Mouse (Mus musculus) liver, postnatal 0 days (tissue): ENCODE results near the gene Golim4. TPM values are rescaled to one million over a fixed set of nuclear protein-coding genes. Genes with fewer than 3 reads are reported as not detected.
"Not testable (repeated sequence)": the region's sequence is repeated elsewhere in the genome, so short reads cannot be mapped to it uniquely, and the experiment has no call there.

Experiments used
- ATAC-seq: fragments of 200-750 bp; cut with Nextera tagmentation; 2 replicates; pipeline ENCODE4 v1.8.0; 2017; ENCODE audit warnings: mild to moderate bottlenecking, moderate library complexity
- DNase-seq: peaks from one replicate; pipeline ENCODE4 v3.0.0-alpha.2; 2016
- H3K27ac ChIP-seq: fragments of 300-500 bp; sonication (generic); 2 replicates; pipeline ENCODE4 v1.5.1; 2014; ENCODE audit warnings: antibody characterized with exemption, moderate library complexity, mild to moderate bottlenecking, low read depth
- H3K27me3 ChIP-seq: fragments of 300-500 bp; sonication (generic); 2 replicates; pipeline ENCODE4 v1.6.1; 2014; ENCODE audit warnings: low read length, control low read depth, mixed read lengths; ENCODE audit not compliant: insufficient read depth
- H3K36me3 ChIP-seq: fragments of 300-500 bp; sonication (generic); replicated peaks from 2 replicates; pipeline ENCODE4 v1.6.1; 2014; ENCODE audit warnings: mild to moderate bottlenecking, control low read depth, low read length, moderate library complexity, mixed read lengths; ENCODE audit not compliant: insufficient read depth
- H3K4me1 ChIP-seq: fragments of 300-500 bp; sonication (generic); 2 replicates; pipeline ENCODE4 v1.6.1; 2014; ENCODE audit warnings: antibody characterized with exemption, mild to moderate bottlenecking, control low read depth; ENCODE audit not compliant: insufficient read depth
- H3K4me2 ChIP-seq: fragments of 300-500 bp; sonication (generic); 2 replicates; pipeline ENCODE4 v1.6.1; 2014; ENCODE audit warnings: low read depth, mild to moderate bottlenecking, low read length, moderate library complexity, mixed read lengths
- H3K4me3 ChIP-seq: fragments of 300-500 bp; sonication (generic); 2 replicates; pipeline ENCODE4 v1.5.1; 2014; ENCODE audit warnings: low read depth, low read length
- H3K9ac ChIP-seq: fragments of 300-500 bp; sonication (generic); replicated peaks from 2 replicates; pipeline ENCODE4 v1.6.1; 2014; ENCODE audit warnings: mild to moderate bottlenecking, moderate library complexity
- H3K9me3 ChIP-seq: fragments of 300-500 bp; sonication (generic); 2 replicates; pipeline ENCODE4 v1.6.1; 2016; ENCODE audit warnings: mild to moderate bottlenecking, control low read depth, low read length, mixed read lengths
- CTCF ChIP-seq: sonication (generic); IDR thresholded peaks from 2 replicates; pipeline ENCODE4 v1.5.1; 2016; ENCODE audit warnings: antibody characterized with exemption, low read depth
- EP300 ChIP-seq: IDR thresholded peaks from 2 replicates; pipeline ENCODE4 v1.6.1; 2016; ENCODE audit warnings: antibody characterized with exemption, low read depth, mild to moderate bottlenecking
- WGBS: fragments of 180-500 bp; shearing (Covaris S2); extraction: QIAGEN DNeasy Blood & Tissue Kit; methylation state at CpG from one replicate; pipeline ENCODE4 v1.1.7; 2014; ENCODE audit not compliant: insufficient replicate concordance; 5-methylcytosine and 5-hydroxymethylcytosine counted together
- polyA plus RNA-seq: library from polyadenylated mRNA; unstranded; fragments of >200 nt; fragmentation: Nextera tagmentation; extraction: Ambion mirVana; gene quantifications from 2 replicates; pipeline ENCODE4 v1.2.1, GENCODE M21; 2015

Gene Golim4
- polyA plus RNA-seq = 24.7 and 29.1 TPM in 2 replicates

DNA sequence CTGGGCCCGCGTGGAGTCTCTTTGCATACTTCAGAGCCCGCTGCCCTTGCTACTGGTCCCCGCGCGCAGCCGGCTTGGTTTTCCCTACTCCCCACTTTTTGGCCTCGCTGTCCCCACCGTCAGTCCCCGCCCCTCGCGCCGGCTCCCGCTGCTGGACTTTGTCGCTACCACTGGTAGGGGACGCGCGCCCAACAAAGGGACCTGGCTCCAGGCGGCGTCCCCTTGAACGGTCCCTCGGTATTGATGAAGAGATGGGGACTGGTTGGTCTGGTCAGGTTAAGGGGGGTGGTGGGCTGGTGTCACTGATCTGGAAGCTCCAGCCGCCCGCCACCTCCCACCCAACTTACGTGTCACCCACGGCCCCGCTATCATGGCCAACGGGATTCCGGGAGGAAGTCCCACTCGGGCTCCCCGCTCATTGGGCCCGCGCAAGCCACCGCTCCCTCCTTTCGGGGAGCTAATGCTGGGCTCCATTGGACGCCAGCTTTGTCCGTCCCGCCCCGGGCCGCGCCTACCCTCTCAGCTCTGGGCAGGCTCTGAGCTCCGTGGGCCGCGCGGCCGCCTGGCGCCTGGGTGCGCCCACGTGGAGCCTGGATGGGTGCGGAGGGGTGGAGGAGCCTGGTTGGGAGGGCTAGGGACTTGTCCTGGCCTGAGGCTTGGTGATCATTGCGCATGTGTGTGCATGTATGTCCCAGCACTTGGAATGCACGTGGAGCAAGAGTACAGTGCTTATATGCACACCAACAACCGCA is at the start of gene Golim4:
TSS of gene Golim4 (minus strand) at position 399 of the 752 bp plus-strand sequence.
- peak within 1 kb of the TSS; percentile 69 for H3K4me3 ChIP-seq
- no peaks in the 10 kb centered on the region for H3K27me3 ChIP-seq
- no peaks in the 10 kb centered on the region for H3K36me3 ChIP-seq
- peak within 1 kb of the TSS; percentile 90 for H3K9ac ChIP-seq
- peak within 1 kb of the TSS; percentile 95 for H3K27ac ChIP-seq
- TF ChIP-seq CTCF = no peak
- peak; percentile 55; the same call in 1 of the 2 replicates for TF ChIP-seq EP300
- DNase-seq (peak; percentile 94), ATAC-seq (peak; percentile 98)
- peak within 1 kb of the TSS; percentile 88 for H3K4me2 ChIP-seq
- peaks cover 23% of the 10 kb centered on the region for H3K4me1 ChIP-seq
- 1% methylated on average over 51 of the region's 53 CpGs for WGBS
- H3K9me3 ChIP-seq = no peaks in the 10 kb centered on the region

GRCm38 (mm10) chr3:76005621-76006020 is 48.9 kb upstream of the Golim4 start:
- Histone ChIP-seq H3K4me3 (no peak overlapping the region), H3K4me1 (no peaks in the 10 kb centered on the region), H3K4me2 (no peak overlapping the region), H3K27ac (no peak overlapping the region), H3K36me3 (no peaks in the 10 kb centered on the region), H3K9me3 (no peaks in the 10 kb centered on the region), H3K27me3 (no peaks in the 10 kb centered on the region), H3K9ac (no peak overlapping the region)
- ATAC-seq = no peak
- 66% methylated on average over 5 of the region's 5 CpGs for WGBS
- no peak for DNase-seq
- no peak for TF ChIP-seq CTCF
- no peak for TF ChIP-seq EP300

- Histone ChIP-seq H3K27me3 (no peaks in the 10 kb centered on the region), H3K36me3 (no peaks in the 10 kb centered on the region), H3K9ac (no peak overlapping the region), H3K4me1 (no peaks in the 10 kb centered on the region), H3K27ac (no peak overlapping the region), H3K4me3 (no peak overlapping the region), H3K9me3 (no peaks in the 10 kb centered on the region), H3K4me2 (no peak overlapping the region)
- ATAC-seq (0 out of 2 replicates have a peak, but pooled peaks have one; percentile 33), DNase-seq (peak; percentile 13)
- 42% methylated on average over 4 of the region's 4 CpGs for WGBS
- TF ChIP-seq EP300 (no peak), CTCF (peak; percentile 76)
These were observed 44.4 kb upstream of the Golim4 start for GRCm38 (mm10) chr3:76001156-76001555.

- no peak overlapping the region for H3K4me2 ChIP-seq
- no peak for DNase-seq
- WGBS = 44% methylated on average over 2 of the region's 2 CpGs
- no peaks in the 10 kb centered on the region for H3K27me3 ChIP-seq
- TF ChIP-seq CTCF (no peak), EP300 (no peak)
- no peaks in the 10 kb centered on the region for H3K9me3 ChIP-seq
- H3K4me1 ChIP-seq = no peaks in the 10 kb centered on the region
- H3K9ac ChIP-seq = no peak overlapping the region
- H3K27ac ChIP-seq = no peak overlapping the region
- no peak for ATAC-seq
- H3K36me3 ChIP-seq = no peaks in the 10 kb centered on the region
- no peak overlapping the region for H3K4me3 ChIP-seq
These were observed 43.7 kb upstream of the Golim4 start for GRCm38 (mm10) chr3:76000481-76000880.

GRCm38 (mm10) chr3:75981031-75981750 is 24.4 kb upstream of the Golim4 start:
- H3K27me3 ChIP-seq, H3K4me3 ChIP-seq, DNase-seq, H3K4me2 ChIP-seq, H3K9me3 ChIP-seq, H3K4me1 ChIP-seq, H3K9ac ChIP-seq, H3K27ac ChIP-seq, H3K36me3 ChIP-seq: not testable (repeated sequence)
- 70% methylated on average over 2 of the region's 2 CpGs for WGBS
- peak; percentile 56 for ATAC-seq
- TF ChIP-seq CTCF = peak; percentile 50
